In the genomic region with DNA sequence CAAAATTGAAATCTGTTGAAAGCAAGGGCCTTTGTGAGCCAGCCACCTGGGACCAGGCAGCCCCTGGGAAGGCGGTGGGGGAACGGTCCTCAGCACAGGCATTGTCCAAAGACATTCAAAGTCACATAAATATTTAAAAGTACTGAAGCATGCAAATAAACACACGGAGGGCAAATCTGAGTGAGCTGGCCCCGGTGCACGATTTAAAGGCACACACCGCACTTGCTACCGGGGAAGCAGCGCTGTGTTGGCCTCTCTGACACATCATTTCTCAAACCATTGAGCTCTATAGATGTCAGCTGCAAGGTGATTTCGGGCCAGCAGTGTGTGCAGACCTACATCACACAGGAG, we compare ENCODE assay signal across 8 mouse cellular contexts.
A peak's percentile ranks its signal among the peaks of the same experiment; 100 is the strongest.
DNase-seq lines count a peak whose midpoint lies in the region.

No protein-coding gene starts in this region.

- peak; percentile 11 for DNase-seq in urinary bladder, postnatal 14 days (ENCODE audit: low spot score)
- no peak for DNase-seq in urinary bladder, postnatal 25 days (ENCODE audit: low spot score)
- peak; percentile 55 for DNase-seq in kidney, adult 9 months
- DNase-seq in lung, postnatal 25 days (ENCODE audit: low spot score): peak; percentile 15
- no peak for DNase-seq in cerebellum, adult 11 months
- DNase-seq in left cerebral cortex, postnatal 4 days: no peak
- DNase-seq in left cerebral cortex, adult 8-10 months (ENCODE audit: low spot score in 2 of 2): no peak
- DNase-seq in frontal cortex, postnatal 36 days (ENCODE audit: low spot score in 2 of 2): no peak

- intact Hi-C loops in left cerebral cortex, postnatal 4 days (cut with DNase I): no loop called here

Comparison
In these comparisons a context has a peak if more than half of its experiments do, and no peak if none do; other contexts are left out.
1. DNase-seq: peak in urinary bladder, postnatal 14 days (single experiment), kidney, adult 9 months (single experiment) and lung, postnatal 25 days (single experiment); none in urinary bladder, postnatal 25 days (single experiment), cerebellum, adult 11 months (single experiment), left cerebral cortex, postnatal 4 days (single experiment), left cerebral cortex, adult 8-10 months (0 of 2) and frontal cortex, postnatal 36 days (0 of 2).